Mouse (Mus musculus) layer of hippocampus, adult 9-10 months (tissue): ENCODE data around the gene Grrp1.
"Not testable (repeated sequence)": the region's sequence is repeated elsewhere in the genome, so short reads cannot be mapped to it uniquely, and the experiment has no call there.

Source experiments
- DNase-seq: peaks from one replicate; pipeline ENCODE4 v3.0.0; 2022; ENCODE audit warnings: low spot score

Gene Grrp1

GRCm38 (mm10) chr4:134253722-134254324 is at the start of gene Grrp1:
TSS of gene Grrp1 (minus strand) at chr4:134254106.
- DNase-seq = no peak

- DNase-seq = no peak
These were observed 48.2 kb upstream of the Grrp1 start for GRCm38 (mm10) chr4:134302084-134302483.

- no peak for DNase-seq
These were observed 46.4 kb upstream of the Grrp1 start for GRCm38 (mm10) chr4:134300316-134300715.

DNA sequence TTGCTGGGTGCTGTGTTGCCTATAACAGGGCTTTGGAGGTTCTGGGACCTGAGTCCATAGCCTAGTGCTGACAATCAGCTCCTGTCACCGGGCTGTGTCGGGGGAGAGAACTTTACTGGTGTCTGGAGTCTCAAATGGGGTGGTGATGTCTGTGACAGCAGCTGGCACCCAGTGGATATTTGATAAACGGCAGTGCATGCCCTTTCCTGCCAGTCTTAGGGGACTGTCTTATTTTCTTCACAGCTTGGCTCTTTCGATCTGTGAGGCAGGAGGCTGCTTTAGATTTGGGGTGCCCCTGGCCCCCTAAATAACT is 45.5 kb upstream of the Grrp1 start:
- no peak for DNase-seq

DNA sequence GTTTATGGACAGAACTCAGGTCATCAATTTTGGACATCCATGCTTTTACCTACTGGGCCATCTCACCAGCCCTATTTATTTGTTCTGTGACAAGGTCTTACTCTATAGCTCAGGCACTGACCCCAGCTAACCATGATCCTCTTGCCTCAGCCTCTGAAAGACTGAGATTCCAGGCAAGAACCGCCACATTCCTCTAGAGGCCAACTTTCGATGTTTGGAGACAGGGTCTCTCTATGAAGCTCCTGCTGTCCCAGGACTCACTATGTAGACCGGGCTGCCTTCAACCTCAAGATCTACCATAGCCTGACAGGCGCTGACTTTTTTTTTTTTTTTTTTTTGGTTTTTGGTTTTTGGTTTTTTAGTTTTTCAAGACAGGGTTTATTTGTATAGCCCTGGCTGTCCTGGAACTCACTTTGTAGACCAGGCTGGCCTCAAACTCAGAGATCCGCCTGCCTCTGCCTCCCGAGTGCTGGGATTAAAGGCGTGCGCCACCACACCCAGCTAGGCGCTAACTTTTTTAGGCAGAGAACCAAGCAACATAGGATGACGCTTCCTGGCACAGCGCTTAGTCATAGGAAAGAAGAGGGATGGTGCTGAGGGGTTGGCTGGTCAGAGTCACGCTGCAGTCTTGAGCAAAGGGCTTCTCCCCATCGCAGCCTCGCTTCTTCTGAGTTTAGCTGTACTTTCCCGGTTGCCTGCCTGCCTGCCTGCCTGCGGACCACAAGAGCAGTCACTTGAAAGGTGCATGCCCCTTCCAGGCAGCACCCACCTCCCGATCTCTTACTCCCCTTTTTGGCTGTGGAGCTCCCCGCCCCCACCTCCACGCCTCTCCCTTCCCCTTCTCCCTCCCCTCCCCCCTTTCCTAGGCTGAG is 45.0 kb upstream of the Grrp1 start:
- no peak for DNase-seq

DNA sequence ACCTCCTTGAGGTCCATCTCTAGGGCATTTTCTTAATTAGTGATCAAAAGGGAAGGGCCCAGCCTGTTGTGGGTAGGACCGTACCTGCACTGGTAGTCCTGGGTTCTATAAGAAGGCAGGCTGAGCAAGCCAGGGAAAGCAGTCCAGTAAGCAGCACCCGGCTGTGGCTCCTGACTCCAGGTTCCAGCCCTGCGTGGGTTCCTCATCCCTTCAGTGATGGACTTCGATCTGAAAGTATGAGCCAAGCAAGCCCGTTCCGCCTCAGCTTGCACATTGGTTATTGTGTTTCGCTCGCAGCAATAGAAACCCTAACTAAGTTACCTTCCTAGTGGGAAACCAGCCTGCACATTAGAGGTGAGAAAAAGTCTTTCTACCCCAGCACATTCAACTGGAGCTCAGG is 43.5 kb upstream of the Grrp1 start:
- DNase-seq = no peak

DNA sequence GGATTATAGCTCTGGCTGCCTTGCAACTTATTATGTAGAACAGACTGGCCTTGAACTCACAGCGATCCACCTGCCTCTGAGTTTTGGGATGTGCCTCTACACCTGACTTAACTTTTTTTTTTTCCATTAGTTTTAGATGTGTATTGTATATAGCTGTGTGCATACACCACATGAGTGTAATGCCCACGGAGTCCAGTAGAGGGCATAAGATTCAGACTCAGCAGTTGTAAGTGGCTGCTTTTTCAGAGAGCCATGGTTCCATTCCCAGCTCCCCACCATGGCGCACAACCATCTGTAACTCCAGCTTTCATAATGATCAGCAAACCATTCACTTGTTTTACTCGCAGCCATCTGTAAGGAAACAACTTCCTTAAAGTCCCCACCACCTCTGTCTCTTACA is 42.6 kb upstream of the Grrp1 start:
- DNase-seq = no peak

DNA sequence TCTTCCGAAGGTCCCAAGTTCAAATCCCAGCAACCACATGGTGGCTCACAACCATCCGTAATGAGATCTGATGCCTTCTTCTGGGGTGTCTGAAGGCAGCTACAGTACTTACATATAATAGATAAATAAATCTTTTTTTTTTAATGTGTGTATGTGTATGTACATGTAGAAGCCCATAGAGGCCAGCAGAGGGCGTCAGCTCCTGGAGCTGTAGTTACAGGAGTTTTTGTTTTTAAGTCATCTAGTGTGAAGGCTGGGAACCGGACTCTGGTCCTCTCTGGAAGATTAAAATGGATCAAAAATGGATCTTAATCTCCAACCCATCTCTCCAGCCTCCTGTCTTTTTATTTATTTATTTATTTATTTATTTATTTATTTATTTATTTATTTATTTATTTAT is 42.2 kb upstream of the Grrp1 start:
- DNase-seq = not testable (repeated sequence)

GRCm38 (mm10) chr4:134293692-134294163 is 39.8 kb upstream of the Grrp1 start:
- no peak for DNase-seq

GRCm38 (mm10) chr4:134293061-134293691 is 39.3 kb upstream of the Grrp1 start:
- DNase-seq = no peak

DNA sequence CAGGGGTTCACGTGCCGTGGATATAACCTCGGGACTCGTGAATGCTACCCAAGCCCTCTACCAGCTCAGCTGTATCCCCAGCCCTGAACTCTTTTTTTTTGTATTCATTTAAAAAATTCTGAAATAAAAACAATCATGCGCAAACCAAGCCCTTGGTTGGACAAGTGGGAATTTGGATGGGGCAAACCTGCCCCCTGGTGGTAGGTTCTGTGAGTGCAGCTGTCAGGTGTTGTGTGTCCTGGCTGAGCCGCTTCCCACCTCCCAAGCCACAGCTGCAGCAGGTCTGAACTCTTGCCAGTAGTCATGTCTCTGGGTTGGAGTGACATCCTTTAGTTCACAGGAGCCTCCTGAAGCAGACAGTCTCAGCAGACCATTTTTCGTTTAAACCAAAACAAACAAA is 38.2 kb upstream of the Grrp1 start:
- DNase-seq = peak; percentile 46

- no peak for DNase-seq
These were observed 34.7 kb upstream of the Grrp1 start for GRCm38 (mm10) chr4:134288397-134289256.

DNA sequence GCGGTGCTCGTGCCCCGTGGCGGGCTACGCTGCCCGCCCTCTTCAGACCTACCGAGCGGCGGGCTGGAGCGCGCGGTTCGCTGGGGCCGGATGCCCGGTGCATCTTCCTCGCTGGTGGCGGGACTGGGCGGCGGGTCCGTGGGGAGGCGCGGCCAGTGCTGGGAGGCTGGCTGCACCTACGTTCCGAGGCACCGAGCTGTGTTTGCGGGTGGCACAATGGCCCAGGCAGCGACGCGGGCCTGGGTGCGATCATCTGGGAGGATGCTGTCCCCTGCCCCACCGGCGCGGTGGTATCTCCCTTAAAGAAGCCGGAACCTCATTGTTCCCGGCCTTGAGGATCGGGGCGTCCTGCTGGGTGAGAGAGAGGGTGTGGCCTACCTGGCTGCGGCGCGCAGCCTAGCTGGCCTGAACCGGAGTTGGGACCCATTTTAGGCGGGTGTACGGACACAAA is 33.7 kb upstream of the Grrp1 start, which contains the start of gene Pdik1l:
Pdik1l (minus strand) TSS at position 321 of the 451 bp plus-strand sequence.
- DNase-seq = peak; percentile 18

GRCm38 (mm10) chr4:134287168-134287564 is 33.3 kb upstream of the Grrp1 start:
- DNase-seq = peak; percentile 73

GRCm38 (mm10) chr4:134286226-134287167 is 32.6 kb upstream of the Grrp1 start:
- DNase-seq = no peak

DNA sequence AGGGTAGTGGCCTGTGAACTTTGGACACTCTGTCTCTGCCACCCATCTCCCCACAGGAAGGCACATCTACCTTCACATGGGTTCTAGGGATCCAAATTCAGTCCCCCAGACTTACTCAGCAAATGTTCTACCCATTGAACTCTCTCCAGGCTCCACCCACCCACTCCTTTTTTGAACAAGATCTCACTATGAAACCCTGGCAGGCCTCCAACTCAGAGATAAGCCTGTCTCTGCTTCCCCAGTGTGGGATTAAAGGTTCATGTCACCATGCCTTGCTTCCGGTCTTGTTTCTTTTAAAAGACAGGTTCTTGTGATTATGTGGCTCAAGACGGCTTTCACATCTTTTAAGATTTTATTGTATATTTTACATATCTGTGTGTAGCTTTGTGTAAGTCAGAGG is 31.0 kb upstream of the Grrp1 start:
- DNase-seq = no peak

DNA sequence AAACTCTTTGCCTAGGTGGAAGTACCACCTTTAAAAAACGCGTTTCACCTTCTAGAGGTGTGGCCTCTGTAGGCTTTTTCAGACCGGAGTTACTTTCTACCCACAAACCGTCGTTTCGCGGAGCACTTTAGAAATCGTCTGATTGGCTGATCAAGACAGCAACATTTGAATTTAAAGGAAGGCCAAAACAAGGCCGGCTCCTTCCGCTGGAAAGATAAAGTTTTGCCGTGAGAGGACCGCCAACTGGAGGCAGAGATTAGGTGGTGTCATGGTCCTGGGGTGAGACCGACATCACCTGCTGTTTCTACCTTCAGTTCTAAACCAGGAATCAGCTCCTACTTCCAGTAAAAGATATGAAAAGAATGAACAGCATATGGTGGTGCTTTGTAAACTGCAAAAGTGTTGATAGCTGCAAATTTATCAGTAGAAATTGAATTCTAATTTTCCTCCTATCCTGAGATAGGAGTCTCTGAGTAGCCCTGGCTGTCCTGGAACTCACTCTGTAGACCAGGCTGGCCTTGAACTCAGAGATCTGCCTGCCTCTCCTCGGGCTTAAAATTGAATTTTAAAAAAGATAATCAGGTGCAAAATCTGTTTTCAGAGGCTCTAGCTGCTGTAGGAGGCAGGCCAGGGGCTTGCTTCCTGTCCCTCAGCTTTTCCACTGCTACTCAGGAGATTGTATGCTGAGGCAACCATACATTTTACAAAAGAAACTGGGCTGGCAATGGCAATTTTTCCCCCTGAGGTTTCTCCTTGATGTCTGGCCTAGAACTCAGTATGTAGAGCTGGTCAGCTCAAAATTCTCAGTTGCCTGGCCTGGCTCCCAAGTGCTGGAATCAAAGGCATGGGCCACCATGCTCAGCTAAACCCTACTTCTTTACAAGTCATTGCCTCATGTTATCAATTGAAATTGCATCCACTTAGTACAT is 19.8 kb upstream of the Grrp1 start:
- no peak for DNase-seq

DNA sequence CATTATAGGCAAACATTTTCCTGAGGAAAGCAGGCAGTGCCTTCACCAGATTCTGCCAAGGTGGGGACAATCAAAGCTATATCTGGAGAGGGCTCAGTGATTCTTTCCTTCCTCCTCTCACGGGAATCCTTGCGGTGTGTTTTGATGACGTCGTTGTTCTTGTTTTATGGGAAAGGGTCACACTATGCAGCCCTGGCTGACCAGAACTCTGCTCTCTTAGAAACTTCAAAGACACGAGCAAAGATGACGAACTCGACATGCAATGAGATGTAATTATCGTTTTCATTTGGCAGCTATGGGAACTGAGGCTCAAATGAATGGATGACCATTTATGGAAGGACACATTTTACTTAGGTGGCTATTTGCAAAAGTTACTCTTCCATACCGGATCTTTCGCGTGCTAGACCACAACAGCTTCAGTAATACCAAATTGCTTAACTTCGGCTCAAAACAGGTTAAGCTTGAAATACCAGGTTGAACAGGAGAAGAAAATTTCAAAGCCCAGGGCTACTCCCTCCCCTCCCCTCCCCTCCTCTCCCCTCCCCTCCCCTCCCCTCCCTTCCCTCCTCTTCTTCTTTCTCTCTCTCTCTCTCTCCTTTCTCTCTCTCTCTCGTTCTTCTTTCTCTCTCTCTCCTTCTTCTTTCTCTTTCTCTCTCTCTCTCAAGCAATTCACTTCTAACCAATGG is 19.0 kb upstream of the Grrp1 start:
- no peak for DNase-seq

DNA sequence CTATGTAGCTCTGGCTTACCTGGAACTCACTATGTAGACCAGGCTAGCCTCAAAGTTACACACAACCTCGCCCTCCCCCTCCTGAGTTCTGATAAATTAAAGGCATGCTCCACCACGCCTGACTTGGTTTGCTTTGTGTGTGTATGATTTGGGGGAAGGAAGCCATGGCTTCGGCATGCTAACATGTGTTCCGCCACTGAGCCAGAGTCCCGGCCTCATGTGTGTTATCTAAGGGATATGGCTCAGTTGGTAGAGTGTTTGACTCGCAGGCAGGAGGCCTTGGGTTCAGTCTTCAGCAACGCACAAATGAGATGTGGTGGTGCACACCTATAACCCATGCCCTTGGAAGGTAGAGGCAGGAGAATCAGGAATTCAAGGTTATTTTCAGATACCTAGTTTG is 18.1 kb upstream of the Grrp1 start:
- DNase-seq = no peak
